Mouse (Mus musculus): ENCODE data around the gene Ptprd.

DNA sequence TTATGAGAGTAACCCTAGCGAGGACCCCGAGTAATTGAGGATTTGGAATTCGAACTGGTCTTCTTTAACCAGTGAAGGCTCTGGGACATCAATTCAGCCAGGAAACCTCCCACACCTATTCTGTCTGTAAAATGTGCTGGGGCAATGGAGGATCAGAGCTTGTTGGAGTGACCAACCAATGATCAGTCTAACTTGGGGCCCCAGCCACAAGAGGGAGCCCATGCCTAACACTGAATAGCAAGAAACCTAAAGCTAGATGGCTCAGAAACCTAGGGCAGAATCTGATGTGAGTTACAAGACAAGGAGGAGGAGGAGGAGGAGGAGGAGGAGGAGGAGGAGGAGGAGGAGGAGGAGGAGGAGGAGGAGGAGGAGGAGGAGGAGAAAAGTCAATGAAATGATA, 1128.6 kb downstream of the Ptprd start:
- TF ChIP-seq CTCF (IDR thresholded peaks at IDR 0.05; ENCODE audit: low read depth) (peak; percentile 70), EP300 (IDR thresholded peaks at IDR 0.05; ENCODE audit: low read depth) (no peak)
